Mouse (Mus musculus): ENCODE data around the gene Cd24a. TPM values are rescaled to one million over a fixed set of nuclear protein-coding genes. Genes with fewer than 3 reads are reported as not detected.

The Cd24a gene
- total RNA-seq, 2 experiments from 2014 or later, result 139 to 224 TPM

- no peak for DNase-seq (ENCODE audit: low spot score in 2 of 2)
These were observed 2.6 kb downstream of the Cd24a start for GRCm38 (mm10) chr10:43580649-43581078.

GRCm38 (mm10) chr10:43581260-43581659 lies 3.2 kb downstream of the Cd24a start:
- no peak for DNase-seq (ENCODE audit: low spot score in 2 of 2)

- no peak for DNase-seq (ENCODE audit: low spot score in 2 of 2)
These were observed 6.5 kb downstream of the Cd24a start for GRCm38 (mm10) chr10:43584538-43584937.

GRCm38 (mm10) chr10:43588470-43589177 lies 10.5 kb downstream of the Cd24a start:
- DNase-seq (ENCODE audit: low spot score in 2 of 2), result no peak

- no peak for DNase-seq (ENCODE audit: low spot score in 2 of 2)
These were observed 13.4 kb downstream of the Cd24a start for GRCm38 (mm10) chr10:43591477-43591876.

- no peak for DNase-seq (ENCODE audit: low spot score in 2 of 2)
These were observed 15.1 kb downstream of the Cd24a start for GRCm38 (mm10) chr10:43593182-43593581.

GRCm38 (mm10) chr10:43594187-43594586 lies 16.1 kb downstream of the Cd24a start:
- no peak for DNase-seq (ENCODE audit: low spot score in 2 of 2)

- no peak for DNase-seq (ENCODE audit: low spot score in 2 of 2)
These were observed 16.8 kb downstream of the Cd24a start for GRCm38 (mm10) chr10:43594894-43595293.

GRCm38 (mm10) chr10:43598067-43598726 lies 20.1 kb downstream of the Cd24a start:
- DNase-seq (ENCODE audit: low spot score in 2 of 2), result no peak

- DNase-seq (ENCODE audit: low spot score in 2 of 2), result no peak
These were observed 23.0 kb downstream of the Cd24a start for GRCm38 (mm10) chr10:43601039-43601438.

- DNase-seq (ENCODE audit: low spot score in 2 of 2), result no peak
These were observed 23.7 kb downstream of the Cd24a start for GRCm38 (mm10) chr10:43601511-43602396.

- no peak for DNase-seq (ENCODE audit: low spot score in 2 of 2)
These were observed 26.0 kb downstream of the Cd24a start for GRCm38 (mm10) chr10:43603975-43604686.

GRCm38 (mm10) chr10:43604687-43605250 lies 26.7 kb downstream of the Cd24a start:
- DNase-seq (ENCODE audit: low spot score in 2 of 2), result no peak

- no peak for DNase-seq (ENCODE audit: low spot score in 2 of 2)
These were observed 27.8 kb downstream of the Cd24a start for GRCm38 (mm10) chr10:43605901-43606300.

- no peak for DNase-seq (ENCODE audit: low spot score in 2 of 2)
These were observed 31.4 kb downstream of the Cd24a start for GRCm38 (mm10) chr10:43609507-43609906.

- DNase-seq (ENCODE audit: low spot score in 2 of 2), result no peak
These were observed 31.9 kb downstream of the Cd24a start for GRCm38 (mm10) chr10:43609958-43610357.

GRCm38 (mm10) chr10:43611081-43611480 lies 33.0 kb downstream of the Cd24a start:
- DNase-seq (ENCODE audit: low spot score in 2 of 2), result no peak

GRCm38 (mm10) chr10:43619059-43619531 lies 41.0 kb downstream of the Cd24a start:
- no peak for DNase-seq (ENCODE audit: low spot score in 2 of 2)

GRCm38 (mm10) chr10:43619939-43620338 lies 41.9 kb downstream of the Cd24a start:
- DNase-seq (ENCODE audit: low spot score in 2 of 2), result no peak

GRCm38 (mm10) chr10:43623510-43623909 lies 45.4 kb downstream of the Cd24a start:
- no peak for DNase-seq (ENCODE audit: low spot score in 2 of 2)

- no peak for DNase-seq (ENCODE audit: low spot score in 2 of 2)
These were observed 46.3 kb downstream of the Cd24a start for GRCm38 (mm10) chr10:43624362-43624761.

Measured in adrenal gland, postnatal 4 days (tissue).